Mouse (Mus musculus) thymus, adult 2 months (tissue): ENCODE data around the gene Rad17. TPM values are rescaled to one million over a fixed set of nuclear protein-coding genes. Genes with fewer than 3 reads are reported as not detected.

Experiments
- DNase-seq: peaks from one replicate; pipeline ENCODE4 v3.0.0; 2021
- H3K27ac ChIP-seq: fragments of 200-500 bp; 2 replicates; pipeline ENCODE4 v1.5.1; 2012; ENCODE audit warnings: low read length, control low read depth; ENCODE audit not compliant: control insufficient read depth, insufficient read depth
- H3K27me3 ChIP-seq: fragments of 200-500 bp; 2 replicates; pipeline ENCODE4 v1.6.1; 2012; ENCODE audit warnings: mild to moderate bottlenecking, low read length, moderate library complexity, mixed read lengths; ENCODE audit not compliant: control insufficient read depth, insufficient read depth
- H3K36me3 ChIP-seq: fragments of 200-500 bp; 2 replicates; pipeline ENCODE4 v1.6.1; 2012; ENCODE audit warnings: mild to moderate bottlenecking, low read length, moderate library complexity; ENCODE audit not compliant: control insufficient read depth, insufficient read depth
- H3K4me1 ChIP-seq: fragments of 200-500 bp; replicated peaks from 2 replicates; pipeline ENCODE4 v1.6.1; 2012; ENCODE audit warnings: low read length; ENCODE audit not compliant: control insufficient read depth, insufficient read depth
- H3K4me3 ChIP-seq: fragments of 200-500 bp; 2 replicates; pipeline ENCODE4 v1.5.1; 2012; ENCODE audit warnings: mild to moderate bottlenecking, low read length, control low read depth, moderate library complexity; ENCODE audit not compliant: control insufficient read depth, insufficient read depth
- CTCF ChIP-seq: fragments of 200-500 bp; IDR thresholded peaks from 2 replicates; pipeline ENCODE4 v1.5.1; 2012; ENCODE audit warnings: mild to moderate bottlenecking, control low read depth, low read length, moderate library complexity, borderline replicate concordance; ENCODE audit not compliant: control insufficient read depth, poor library complexity, insufficient read depth; ENCODE audit errors: extremely low read depth
- POLR2A ChIP-seq: fragments of 200-500 bp; IDR thresholded peaks from 2 replicates; pipeline ENCODE4 v1.6.1; 2012; ENCODE audit warnings: mild to moderate bottlenecking, low read length, control low read depth, moderate library complexity; ENCODE audit not compliant: control insufficient read depth, poor library complexity, insufficient read depth; ENCODE audit errors: extremely low read depth
- WGBS: fragments of 180-500 bp; shearing (Covaris S2); methylation state at CpG from one replicate; pipeline ENCODE4 v1.1.7; 2018; 5-methylcytosine and 5-hydroxymethylcytosine counted together
- polyA plus RNA-seq: library from polyadenylated mRNA; depleted of rRNA; stranded (reverse); fragments of >200 nt; gene quantifications from 2 replicates; pipeline ENCODE4 v1.2.3, GENCODE M21; 2012

Gene Rad17
- polyA plus RNA-seq, 1 experiment = 6.3 TPM

DNA sequence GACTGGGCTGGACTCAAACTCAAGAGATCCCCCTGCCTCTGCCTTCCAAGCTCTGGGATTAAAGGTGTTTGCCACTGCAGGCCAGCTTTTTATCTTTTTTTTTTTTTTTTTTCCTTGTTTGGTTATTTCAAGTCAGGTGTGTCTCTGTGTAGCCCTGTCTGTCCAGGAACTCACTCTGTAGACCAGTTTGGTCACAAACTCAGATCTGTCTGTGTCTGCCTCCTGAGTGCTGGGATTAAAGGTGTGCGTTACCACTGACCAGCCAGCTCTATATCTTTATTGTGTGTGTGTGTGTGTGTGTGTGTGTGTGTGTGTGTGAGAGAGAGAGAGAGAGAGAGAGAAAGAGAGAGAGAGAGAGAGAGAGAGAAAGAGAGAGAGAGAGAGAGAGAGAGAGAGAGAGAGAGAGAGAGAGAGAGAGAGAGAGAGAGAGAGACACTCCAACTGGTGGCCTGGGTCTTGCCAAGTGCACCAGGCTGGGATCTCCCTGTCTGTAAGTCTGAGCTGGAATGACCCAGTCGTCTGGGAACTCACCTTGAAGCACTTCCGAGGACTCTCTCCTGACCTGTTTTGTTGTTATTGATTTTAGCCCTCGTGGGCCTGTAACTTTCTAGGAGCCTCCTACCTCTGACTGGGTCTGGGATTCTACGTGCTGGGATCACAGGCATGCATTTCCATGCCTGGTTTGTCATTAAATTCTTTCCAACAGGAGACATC is 55.9 kb downstream of the Rad17 start:
- WGBS = 94% methylated on average over 5 of the region's 5 CpGs
- H3K27me3 ChIP-seq = no peaks in the 10 kb centered on the region
- H3K36me3 ChIP-seq = no peaks in the 10 kb centered on the region
- no peak overlapping the region for H3K27ac ChIP-seq
- DNase-seq = no peak
- H3K4me3 ChIP-seq = no peak overlapping the region
- no peaks in the 10 kb centered on the region for H3K4me1 ChIP-seq
- no peak for TF ChIP-seq POLR2A

DNA sequence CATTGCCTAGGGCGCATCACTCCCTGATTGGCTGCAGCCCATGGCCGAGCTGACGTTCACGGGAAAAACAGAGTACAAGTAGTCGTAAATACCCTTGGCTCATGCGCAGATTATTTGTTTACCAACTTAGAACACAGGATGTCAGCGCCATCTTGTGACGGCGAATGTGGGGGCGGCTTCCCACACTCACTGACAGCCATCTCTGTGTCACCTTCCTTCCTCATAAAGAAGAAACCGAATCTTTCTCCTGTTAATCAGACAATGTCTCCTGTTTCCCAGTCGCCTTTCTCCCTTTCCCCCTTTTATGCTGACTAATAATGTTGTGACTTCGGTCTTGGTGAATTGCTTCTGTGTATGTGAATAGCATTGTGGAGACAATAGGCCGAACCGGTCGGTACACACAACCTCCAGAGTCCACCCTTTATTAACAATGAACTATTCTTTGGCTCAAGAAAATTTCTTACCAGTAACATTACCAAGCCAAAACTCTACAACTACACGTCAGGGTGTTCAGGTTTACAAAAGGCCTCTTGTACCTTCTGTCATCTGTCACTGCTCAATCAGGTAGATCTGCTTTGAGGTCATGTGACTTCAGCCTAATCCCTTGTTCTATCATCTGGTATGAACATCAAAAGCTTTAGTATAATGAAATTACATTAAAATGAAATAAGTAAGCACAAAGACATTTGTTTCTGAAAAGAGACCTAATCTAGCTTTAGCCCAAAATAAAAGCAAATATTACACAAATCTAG is 56.6 kb downstream of the Rad17 start:
- Histone ChIP-seq H3K27me3 (no peaks in the 10 kb centered on the region), H3K4me3 (no peak overlapping the region), H3K27ac (peak overlapping the region; percentile 51; the same call in 1 of the 2 replicates), H3K36me3 (no peaks in the 10 kb centered on the region), H3K4me1 (no peaks in the 10 kb centered on the region)
- TF ChIP-seq POLR2A = no peak
- TF ChIP-seq CTCF = no peak
- peak; percentile 14 for DNase-seq
- WGBS = 57% methylated on average over 13 of the region's 17 CpGs

DNA sequence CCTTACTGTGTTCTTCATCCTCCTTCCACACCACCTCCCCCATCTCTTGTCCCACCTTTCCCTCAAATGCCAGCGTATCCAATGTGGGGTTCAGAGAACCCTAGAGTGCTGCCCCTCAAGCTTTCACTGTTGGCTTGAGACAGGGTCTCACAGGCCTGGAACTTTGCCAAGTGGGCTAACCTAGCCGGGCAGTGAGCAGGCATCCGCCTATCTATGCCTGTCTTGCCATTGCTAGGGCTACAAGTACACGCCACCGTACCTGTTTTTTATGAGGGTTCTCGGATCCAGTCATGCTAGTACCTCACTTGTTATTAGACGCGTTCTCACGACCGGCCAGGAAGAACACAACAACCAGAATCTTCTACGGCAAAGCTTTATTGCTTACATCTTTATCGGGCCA is 62.2 kb downstream of the Rad17 start:
- Histone ChIP-seq H3K4me1 (peaks cover 5% of the 10 kb centered on the region; the same call in 1 of the 2 replicates), H3K27me3 (no peaks in the 10 kb centered on the region), H3K36me3 (no peaks in the 10 kb centered on the region; the same call in 1 of the 2 replicates), H3K27ac (peak overlapping the region; percentile 91), H3K4me3 (peak overlapping the region; percentile 86)
- TF ChIP-seq POLR2A (no peak), CTCF (no peak)
- WGBS = 68% methylated on average over 12 of the region's 12 CpGs
- no peak for DNase-seq

DNA sequence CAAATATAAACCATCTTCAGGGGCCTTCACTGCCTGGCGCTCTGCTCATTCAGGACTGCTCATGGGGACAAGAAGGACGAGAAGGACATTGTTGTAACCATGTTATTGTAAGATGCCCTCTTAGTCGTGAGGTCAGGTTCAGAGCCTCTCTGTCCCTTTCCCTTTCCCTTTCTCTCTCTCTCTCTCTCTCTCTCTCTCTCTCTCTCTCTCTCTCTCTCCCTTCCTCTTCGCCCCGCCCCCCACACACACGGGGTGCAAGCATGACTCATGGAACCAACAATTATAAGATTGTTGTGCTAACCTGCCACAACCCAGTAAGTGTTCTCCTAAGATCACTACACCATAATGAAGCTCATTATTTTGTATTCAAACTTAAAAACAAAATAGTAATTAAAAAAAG is 68.7 kb downstream of the Rad17 start:
- no peaks in the 10 kb centered on the region for H3K36me3 ChIP-seq
- H3K4me1 ChIP-seq = no peaks in the 10 kb centered on the region
- H3K27ac ChIP-seq = no peak overlapping the region
- no peak overlapping the region for H3K4me3 ChIP-seq
- DNase-seq = no peak
- TF ChIP-seq POLR2A (no peak), CTCF (no peak)
- no peaks in the 10 kb centered on the region for H3K27me3 ChIP-seq
- WGBS = 59% methylated on average over 6 of the region's 6 CpGs

DNA sequence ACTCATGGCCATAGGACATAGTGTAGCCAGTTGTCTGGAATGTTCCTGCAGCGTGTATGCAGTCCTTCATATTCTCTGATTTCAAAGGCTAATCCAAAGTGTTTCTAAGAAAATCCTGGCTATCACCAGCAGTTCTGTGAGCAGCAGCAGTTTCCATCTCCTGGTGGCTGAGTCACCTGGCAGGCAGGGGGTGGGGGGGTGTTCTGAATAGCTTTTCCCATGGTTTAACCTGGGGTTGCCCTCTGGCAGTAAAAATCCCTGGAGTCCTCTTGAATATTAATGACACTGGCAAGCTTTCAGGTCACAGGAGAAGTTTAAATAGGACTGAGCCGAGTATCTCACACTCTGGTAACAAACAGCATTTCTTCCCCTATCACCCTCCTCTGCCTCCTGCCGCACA is 69.2 kb downstream of the Rad17 start:
- Histone ChIP-seq H3K36me3 (no peaks in the 10 kb centered on the region), H3K4me1 (no peaks in the 10 kb centered on the region), H3K4me3 (no peak overlapping the region), H3K27me3 (no peaks in the 10 kb centered on the region), H3K27ac (no peak overlapping the region)
- DNase-seq = no peak
- 81% methylated on average over 3 of the region's 3 CpGs for WGBS
- TF ChIP-seq POLR2A (no peak), CTCF (no peak)

DNA sequence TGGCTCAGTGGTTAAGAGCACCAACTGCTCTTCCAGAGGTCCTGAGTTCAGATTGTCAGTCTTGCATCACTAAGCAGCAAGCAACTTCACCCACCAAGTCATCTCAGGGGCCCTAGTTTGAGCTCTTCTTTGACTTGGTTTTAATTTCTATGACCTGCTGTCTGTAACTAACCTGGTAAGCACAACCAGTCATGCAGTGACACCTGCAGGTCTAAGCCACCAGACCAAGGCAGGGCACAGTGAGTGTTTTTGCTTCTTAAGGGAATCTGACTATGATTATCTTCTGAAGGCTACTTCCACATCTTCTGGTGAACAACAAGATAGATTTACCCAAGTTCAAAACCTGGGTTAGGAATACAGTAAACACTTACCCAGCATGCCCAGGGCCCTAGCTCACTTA is 70.9 kb downstream of the Rad17 start:
- TF ChIP-seq CTCF (no peak), POLR2A (no peak)
- Histone ChIP-seq H3K4me1 (no peaks in the 10 kb centered on the region), H3K27ac (no peak overlapping the region), H3K4me3 (no peak overlapping the region), H3K36me3 (no peaks in the 10 kb centered on the region), H3K27me3 (no peaks in the 10 kb centered on the region)
- DNase-seq = no peak

DNA sequence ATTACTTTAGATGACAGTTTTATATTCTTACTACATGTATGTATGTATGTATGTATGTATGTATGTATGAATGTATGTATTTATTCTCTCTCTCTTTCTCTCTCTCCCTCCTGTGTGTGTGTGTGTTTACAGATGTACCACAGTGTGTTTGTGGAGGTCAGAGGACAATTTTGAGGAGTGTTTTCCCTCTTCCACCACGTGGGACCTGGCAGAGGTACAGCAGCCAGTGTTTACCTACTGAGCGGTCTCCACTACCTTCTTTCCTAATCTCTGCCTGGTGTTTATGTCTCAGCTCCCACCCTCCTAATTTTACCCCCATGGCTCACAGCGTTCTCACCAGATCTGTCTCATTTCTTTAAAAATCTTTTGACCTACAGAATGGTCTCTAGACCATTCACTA is 71.6 kb downstream of the Rad17 start:
- H3K36me3 ChIP-seq = no peaks in the 10 kb centered on the region

More for the DNA sequence above, 71.6 kb downstream of the Rad17 start:
- TF ChIP-seq CTCF (no peak), POLR2A (no peak)
- no peak overlapping the region for H3K27ac ChIP-seq
- no peaks in the 10 kb centered on the region for H3K4me1 ChIP-seq
- WGBS = 80% methylated on average over 3 of the region's 3 CpGs
- DNase-seq = no peak
- no peak overlapping the region for H3K4me3 ChIP-seq
- no peaks in the 10 kb centered on the region for H3K27me3 ChIP-seq
